Mouse (Mus musculus) adrenal gland, postnatal 4 days (tissue): Measurements from ENCODE around the gene Dpy19l1. TPM values are rescaled to one million over a fixed set of nuclear protein-coding genes. Genes with fewer than 3 reads are reported as not detected.
A peak's percentile ranks its signal among the peaks of the same experiment; 100 is the strongest.

ENCODE experiments used
- DNase-seq, 2 experiments: peaks; one replicate each; pipeline ENCODE4 v3.0.0; 2021 to 2022; ENCODE audit warnings: low spot score in 2 of 2, mixed read lengths in 2 of 2
- long read RNA-seq, 2 experiments: library from polyadenylated mRNA; stranded (forward); transcript quantifications; one replicate each; pipeline ENCODE4 v2.0.0; 2021
- total RNA-seq, 2 experiments: library from RNA; stranded (reverse); gene quantifications; 2 replicates each; pipeline ENCODE4 v1.2.3; 2021

Gene Dpy19l1
- total RNA-seq = 10 to 100 TPM; 55.6 to 59.6 TPM
- long read RNA-seq, experiment 1, full-length matches to known transcripts = 17 of 24 reads
- long read RNA-seq, experiment 1, partial matches to known transcripts = 6 of 24 reads
- long read RNA-seq, experiment 1, other reads (novel, unspliced or antisense) = 1 of 24 reads
- long read RNA-seq, experiment 2, full-length matches to known transcripts = 56 of 82 reads
- long read RNA-seq, experiment 2, partial matches to known transcripts = 9 of 82 reads
- long read RNA-seq, experiment 2, other reads (novel, unspliced or antisense) = 17 of 82 reads

GRCm38 (mm10) chr9:24503067-24503857 is at the start of gene Dpy19l1:
TSS of gene Dpy19l1 (minus strand) at chr9:24503140.
- DNase-seq = peak; percentile 83 to 90

GRCm38 (mm10) chr9:24538159-24538558 is 35.2 kb upstream of the Dpy19l1 start:
- DNase-seq = no peak

- no peak for DNase-seq
Observed at GRCm38 (mm10) chr9:24516575-24517139, 13.7 kb upstream of the Dpy19l1 start.

GRCm38 (mm10) chr9:24514078-24514469 is 11.1 kb upstream of the Dpy19l1 start:
- no peak for DNase-seq

GRCm38 (mm10) chr9:24513290-24514077 is 10.5 kb upstream of the Dpy19l1 start:
- no peak for DNase-seq

GRCm38 (mm10) chr9:24512121-24512539 is 9.2 kb upstream of the Dpy19l1 start:
- no peak for DNase-seq

- DNase-seq = no peak
Observed at GRCm38 (mm10) chr9:24511371-24512120, 8.6 kb upstream of the Dpy19l1 start.

GRCm38 (mm10) chr9:24508880-24509279 is 5.9 kb upstream of the Dpy19l1 start:
- DNase-seq = no peak

GRCm38 (mm10) chr9:24506510-24506909 is 3.6 kb upstream of the Dpy19l1 start:
- DNase-seq = no peak

- DNase-seq = no peak
Observed at GRCm38 (mm10) chr9:24505017-24505763, 2.2 kb upstream of the Dpy19l1 start.

- no peak for DNase-seq
Observed at GRCm38 (mm10) chr9:24504381-24504780, 1.4 kb upstream of the Dpy19l1 start.

GRCm38 (mm10) chr9:24503858-24504219 is 899 bp upstream of the Dpy19l1 start:
- no peak for DNase-seq

GRCm38 (mm10) chr9:24502571-24503004 is 352 bp downstream of the Dpy19l1 start:
- DNase-seq = peak; percentile 21 to 37

- DNase-seq = no peak
Observed at GRCm38 (mm10) chr9:24501618-24502017, 1.3 kb downstream of the Dpy19l1 start.

- no peak for DNase-seq
Observed at GRCm38 (mm10) chr9:24496226-24496625, 6.7 kb downstream of the Dpy19l1 start.

GRCm38 (mm10) chr9:24490516-24490915 is 12.4 kb downstream of the Dpy19l1 start:
- no peak for DNase-seq

GRCm38 (mm10) chr9:24488425-24489104 is 14.4 kb downstream of the Dpy19l1 start:
- no peak for DNase-seq

GRCm38 (mm10) chr9:24482375-24482774 is 20.6 kb downstream of the Dpy19l1 start:
- no peak for DNase-seq

GRCm38 (mm10) chr9:24477251-24477650 is 25.7 kb downstream of the Dpy19l1 start:
- no peak for DNase-seq
